Mouse (Mus musculus) urinary bladder, postnatal 36 days (tissue): ENCODE data around the gene Grik1.

ENCODE experiments used
- DNase-seq, 2 experiments: peaks; one replicate each; pipeline ENCODE4 v3.0.0; 2022; ENCODE audit warnings: low spot score in 2 of 2, mixed read lengths in 1 of 2

Gene Grik1

GRCm38 (mm10) chr16:87861722-87862121 is 428.3 kb downstream of the Grik1 start:
- DNase-seq: no peak

GRCm38 (mm10) chr16:87853451-87854085 is 436.5 kb downstream of the Grik1 start:
- no peak for DNase-seq

DNA sequence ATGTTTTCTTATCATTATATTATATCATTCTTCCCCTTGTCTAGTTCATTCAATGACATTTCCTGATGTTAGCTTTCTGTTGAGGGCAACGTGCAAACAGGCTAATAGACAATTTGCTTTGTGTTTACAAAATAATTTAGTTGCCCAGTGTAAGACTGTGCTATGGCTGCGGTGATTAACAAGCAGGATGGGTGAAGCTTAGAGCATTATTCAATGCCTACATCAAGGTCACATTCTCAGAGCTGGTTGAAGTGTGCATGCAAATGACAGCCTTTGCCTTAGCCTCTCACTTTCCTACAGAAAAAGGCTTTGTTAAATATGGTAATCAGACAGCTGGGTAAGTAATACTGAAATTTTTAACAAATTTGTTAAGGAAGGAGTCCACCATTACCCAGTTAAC is 438.5 kb downstream of the Grik1 start:
- DNase-seq: no peak

DNA sequence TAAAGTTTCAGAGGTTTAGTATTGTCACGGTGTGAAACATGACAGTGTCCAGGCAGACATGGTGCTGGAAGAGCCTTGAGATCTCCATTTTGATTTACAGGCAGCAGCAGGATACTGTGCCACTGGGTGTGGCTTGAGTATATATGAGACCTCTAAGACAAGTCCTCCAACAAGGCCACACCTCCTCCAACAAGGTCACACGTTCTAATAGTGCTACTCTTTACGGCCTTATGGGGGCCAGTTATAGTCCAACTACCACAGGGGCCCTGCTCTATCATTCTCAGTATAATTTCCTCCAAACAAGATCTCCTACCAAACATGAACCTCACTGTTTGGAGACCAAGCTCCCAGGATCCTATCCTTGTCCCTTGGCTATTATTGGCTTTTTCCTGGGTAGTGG is 441.3 kb downstream of the Grik1 start:
- DNase-seq: no peak
